Mouse (Mus musculus) urinary bladder, postnatal 14 days (tissue): ENCODE results near the gene Rspry1.

ENCODE experiments used
- DNase-seq: peaks from one replicate; pipeline ENCODE4 v3.0.0; 2021; ENCODE audit warnings: low spot score

Rspry1 gene

GRCm38 (mm10) chr8:94684287-94684686 is 82.5 kb downstream of the Rspry1 start:
- DNase-seq: no peak

DNA sequence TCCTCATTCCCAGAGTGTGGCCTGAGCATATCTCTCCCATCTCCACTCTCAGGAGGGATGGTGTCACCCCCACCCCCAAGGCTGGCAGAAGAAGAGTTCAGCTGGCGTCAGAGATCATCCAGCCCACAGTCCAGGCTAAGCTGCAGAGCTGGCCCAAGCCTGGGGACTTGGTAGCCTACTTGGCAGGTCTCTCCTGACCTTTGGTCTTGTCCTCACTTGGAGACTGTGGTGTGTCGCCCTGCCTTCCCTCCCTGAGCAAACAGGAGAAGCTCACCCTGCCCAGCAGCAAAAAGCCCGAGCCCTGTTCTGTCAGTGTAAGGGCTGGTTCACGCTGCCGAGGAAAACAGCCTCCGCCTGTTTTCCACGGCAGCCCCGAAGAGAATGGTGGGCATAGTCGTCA is 84.2 kb downstream of the Rspry1 start:
- peak; percentile 64 for DNase-seq

DNA sequence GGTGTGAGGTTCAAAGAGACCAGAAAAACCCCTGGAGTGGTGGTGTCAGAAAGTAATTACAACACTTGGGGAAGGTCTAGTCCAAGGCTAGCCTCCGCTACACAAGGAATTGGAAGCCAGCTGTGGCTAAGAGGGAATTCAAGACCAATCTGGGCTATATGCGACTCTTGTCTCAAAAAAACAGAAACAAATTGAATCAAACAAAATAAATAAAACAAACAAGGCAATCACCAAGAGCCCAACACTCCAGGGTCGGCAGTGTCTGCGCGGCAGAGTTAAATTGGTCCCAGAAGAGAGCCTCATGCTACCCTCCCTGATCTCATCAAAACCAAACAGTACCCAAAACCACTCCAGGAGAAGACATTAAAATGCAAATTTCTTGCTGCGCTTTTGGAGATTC is 93.0 kb downstream of the Rspry1 start:
- no peak for DNase-seq

GRCm38 (mm10) chr8:94695341-94695993 is 93.7 kb downstream of the Rspry1 start:
- DNase-seq: no peak

DNA sequence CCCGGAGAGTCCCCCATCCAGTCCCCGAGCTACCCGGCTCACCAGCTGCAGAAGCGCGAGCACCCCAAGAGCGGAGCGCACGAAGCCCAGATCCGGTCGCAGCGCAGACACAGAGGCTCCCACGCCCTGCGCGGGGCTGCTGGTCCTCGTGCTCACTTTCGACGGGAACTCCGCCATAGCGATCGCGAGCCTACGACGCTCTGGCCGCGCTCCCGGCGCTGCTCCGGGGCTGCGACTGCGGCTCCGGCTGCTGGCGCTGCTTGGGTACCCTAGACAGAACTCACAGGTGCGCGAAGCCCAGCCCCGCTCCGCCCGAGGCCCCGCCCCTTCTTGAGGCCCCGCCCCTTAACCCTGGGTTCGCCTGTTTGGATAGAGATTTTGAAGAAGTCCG is 94.3 kb downstream of the Rspry1 start, which contains the start of gene Pllp:
Gene Pllp, minus strand, starts transcription at position 285 of the 391 bp plus-strand sequence.
- peak; percentile 70 for DNase-seq

- no peak for DNase-seq
These were observed 94.8 kb downstream of the Rspry1 start for GRCm38 (mm10) chr8:94696566-94696965.

DNA sequence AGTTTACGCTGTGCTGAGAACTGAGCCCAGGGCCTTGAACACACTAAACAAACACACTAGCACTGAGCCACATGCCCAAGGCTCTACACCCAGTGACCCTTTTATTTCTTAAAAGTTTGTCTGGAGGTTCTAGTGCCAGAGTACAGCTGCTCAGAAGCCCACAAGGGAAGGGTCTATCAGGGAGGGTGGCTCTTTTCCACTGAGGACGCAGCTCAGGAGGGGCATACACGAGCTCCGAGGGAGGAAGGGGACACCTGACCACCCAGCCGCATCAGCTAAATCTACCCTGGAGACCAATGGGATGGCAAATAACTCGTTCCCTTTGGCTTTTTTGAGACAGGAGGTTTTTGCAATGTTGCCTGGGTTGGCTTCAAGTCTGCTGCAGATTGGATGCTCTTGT is 96.2 kb downstream of the Rspry1 start:
- DNase-seq: no peak

- DNase-seq: no peak
These were observed 97.6 kb downstream of the Rspry1 start for GRCm38 (mm10) chr8:94699366-94699765.

DNA sequence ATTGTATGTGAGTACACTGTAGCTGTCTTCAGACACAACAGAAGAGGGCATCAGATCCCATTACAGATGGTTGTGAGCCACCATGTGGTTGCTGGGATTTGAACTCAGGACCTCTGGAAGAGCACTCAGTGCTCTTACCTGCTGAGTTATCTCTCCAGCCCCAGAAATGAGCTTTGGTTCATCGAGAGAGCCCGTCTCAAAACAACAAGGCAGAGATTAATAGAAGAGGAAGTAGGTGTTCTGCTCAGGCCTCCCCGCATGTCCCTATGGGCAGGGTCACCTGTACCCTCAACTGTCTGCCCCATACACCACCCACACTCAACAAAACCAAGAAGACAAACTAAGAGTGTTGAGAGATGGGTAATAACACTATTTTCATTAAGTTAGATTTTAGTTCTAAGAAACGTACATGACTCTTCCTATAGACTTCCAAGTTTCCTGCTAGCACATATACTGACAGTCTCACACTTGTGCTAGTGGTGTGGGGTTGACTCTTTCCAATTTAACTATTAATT is 98.7 kb downstream of the Rspry1 start:
- DNase-seq: no peak

DNA sequence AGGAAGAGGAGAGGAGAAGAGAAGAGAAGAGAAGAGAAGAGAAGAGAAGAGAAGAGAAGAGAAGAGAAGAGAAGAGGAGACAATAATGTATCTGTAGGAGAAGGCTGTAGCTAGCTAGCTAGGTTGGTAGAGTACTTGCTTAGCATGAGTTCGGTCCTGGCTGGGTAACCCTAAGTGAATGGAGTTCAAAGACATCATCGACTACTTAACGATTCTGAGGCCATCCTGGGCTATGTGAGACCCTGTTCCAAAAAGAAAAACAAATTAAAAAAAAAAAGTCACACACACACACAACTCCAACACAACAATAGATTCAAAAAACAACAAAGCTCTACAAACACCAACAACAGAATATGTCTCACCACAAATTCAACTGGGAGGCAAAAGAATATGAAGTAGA is 100.4 kb downstream of the Rspry1 start:
- DNase-seq: no peak

DNA sequence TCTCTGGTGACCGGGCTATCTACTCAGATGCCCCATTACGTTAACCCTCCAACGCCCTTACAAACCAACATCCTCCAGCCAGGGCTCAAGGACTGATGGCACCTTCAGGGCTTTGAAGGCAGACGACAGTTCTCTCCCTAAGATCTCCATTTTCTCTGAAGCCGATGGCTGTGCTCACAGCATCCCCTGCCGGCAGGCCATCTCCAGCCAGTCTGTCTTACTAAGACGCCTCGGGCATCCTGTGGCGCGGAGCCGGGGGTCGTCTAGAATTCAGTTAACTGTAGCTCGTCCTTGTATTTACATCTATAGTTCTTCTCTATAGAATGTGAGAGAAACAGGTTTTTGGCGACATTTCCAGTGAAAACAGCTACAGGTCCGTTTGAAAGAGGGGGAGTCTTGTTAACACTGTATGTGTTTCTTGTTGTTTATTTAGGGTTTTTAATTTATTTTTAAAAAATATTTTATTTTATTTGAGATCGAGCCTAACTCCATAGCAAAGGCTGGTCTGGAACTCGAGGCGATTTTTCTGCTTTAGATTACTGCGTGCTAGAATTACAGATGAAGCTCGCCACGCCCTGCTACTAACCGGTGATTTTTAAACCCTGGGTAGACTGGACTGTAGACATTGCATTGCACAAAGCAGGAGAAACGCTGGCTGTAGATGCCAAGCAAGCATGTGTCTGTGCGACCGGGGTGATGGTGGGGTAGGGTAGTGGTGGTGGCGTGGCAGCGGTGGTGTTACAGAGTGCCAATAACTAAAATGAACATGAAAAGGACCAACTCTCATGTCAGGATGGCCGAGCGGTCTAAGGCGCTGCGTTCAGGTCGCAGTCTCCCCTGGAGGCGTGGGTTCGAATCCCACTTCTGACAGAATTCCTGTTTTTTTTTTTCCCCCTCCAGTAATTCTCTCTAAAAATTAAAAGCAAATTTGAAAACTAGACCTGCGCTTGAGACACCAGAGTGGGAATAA is 101.4 kb downstream of the Rspry1 start:
- DNase-seq: peak; percentile 85

DNA sequence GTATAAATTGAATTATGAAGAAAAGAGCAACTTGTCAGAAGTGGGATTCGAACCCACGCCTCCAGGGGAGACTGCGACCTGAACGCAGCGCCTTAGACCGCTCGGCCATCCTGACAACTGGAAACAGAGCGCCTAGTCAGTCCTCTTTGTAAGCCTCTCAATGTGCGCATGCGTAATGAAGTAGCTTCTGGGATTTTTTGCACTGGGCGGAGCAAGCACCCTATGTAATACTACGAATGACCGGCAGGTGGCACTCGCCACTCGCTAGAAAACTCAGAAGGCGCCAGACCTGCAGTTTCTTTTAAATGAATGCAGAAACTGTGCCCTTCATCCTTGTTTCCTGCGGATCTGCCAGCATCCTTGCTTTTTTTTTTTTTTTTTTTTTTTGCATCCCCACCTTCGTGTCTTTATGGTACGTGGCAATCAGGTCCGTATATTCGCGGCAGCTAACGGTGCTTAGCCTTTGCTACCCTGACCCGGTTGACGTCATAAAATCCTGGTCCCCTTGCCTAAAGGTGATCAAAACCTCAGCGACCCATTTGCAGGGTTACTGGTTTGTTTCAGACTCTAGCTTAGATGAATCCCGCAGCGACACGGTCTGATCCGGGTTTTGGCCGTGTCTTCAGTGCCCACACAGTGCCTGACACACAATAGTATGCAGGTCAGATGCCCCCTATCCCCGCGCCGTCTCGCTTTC is 102.4 kb downstream of the Rspry1 start:
- DNase-seq: peak; percentile 95

DNA sequence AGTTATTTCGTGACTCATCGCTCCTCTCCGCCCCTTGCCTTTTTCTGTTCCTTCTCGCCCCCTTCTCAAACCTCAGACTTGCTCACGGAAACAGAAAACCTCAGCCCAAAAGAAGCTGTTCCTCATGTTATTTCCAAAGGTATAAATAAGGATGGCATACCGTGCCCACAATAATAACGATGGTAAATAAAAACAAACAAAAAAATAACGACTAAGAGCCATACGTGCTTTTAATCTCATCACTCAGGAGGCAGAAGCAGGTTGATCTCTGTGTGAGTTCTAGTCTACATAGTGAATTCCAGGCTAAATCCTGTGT is 102.9 kb downstream of the Rspry1 start:
- no peak for DNase-seq

DNA sequence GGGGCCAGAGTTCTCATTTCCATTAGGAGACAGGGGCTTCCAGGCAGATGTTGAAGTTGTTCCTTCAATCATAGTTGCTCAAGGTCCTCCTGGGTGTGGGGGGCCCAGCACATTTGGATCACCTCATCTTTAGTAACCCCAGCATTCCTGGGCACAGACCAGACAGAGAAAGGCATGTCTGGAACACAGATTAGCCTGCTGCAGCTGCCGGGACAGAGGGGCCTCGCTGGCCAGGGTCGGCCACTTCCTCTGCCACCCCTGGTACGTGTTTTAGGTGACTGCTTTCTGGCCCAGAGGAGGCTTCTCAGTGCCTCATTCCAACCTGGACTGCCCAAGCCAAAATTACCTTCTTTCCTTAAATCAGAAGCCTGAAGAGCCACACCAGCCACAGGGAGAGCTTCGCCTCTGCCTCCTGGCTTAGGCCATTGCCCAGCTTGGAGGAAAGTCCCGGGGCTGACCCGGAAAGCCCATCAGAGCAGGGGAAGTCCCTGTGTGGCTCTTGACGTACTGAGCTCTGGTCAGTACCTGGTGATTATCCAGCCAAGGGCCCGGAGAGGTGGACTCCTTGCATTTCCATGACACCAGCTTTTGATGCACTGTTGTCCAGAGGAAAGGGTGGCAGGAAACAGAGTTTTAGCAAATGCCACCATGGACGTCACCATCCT is 104.0 kb downstream of the Rspry1 start:
- no peak for DNase-seq

GRCm38 (mm10) chr8:94706732-94707395 is 105.1 kb downstream of the Rspry1 start:
- DNase-seq: no peak
